ENCODE assay signal across 9 mouse cellular contexts in genomic region chr3:85015667-85016066, GRCm38 (mm10).
A peak's percentile ranks its signal among the peaks of the same experiment; 100 is the strongest.
DNase-seq lines count a peak whose midpoint lies in the region; ATAC-seq and TF ChIP-seq lines count a peak whose summit lies in the region.
"Had no signal": no experiment of that assay in that cellular context is flagged by ENCODE, and none has a peak within 500 bp of the region (broad histone marks: within the 10 kb centered on the region; RNA-seq: fewer than 3 reads in every experiment).

No protein-coding gene starts in this region.

- WGBS in hindbrain, embryonic 15.5 days: 43% methylated on average over 9 of the region's 9 CpGs
- 60% methylated on average over 9 of the region's 9 CpGs for WGBS in hindbrain, embryonic 12.5 days

- peaks cover 9% of the 10 kb centered on the region for H3K4me1 ChIP-seq in hindbrain, embryonic 15.5 days (replicated peaks)
- H3K4me1 ChIP-seq in hindbrain, embryonic 12.5 days: 0 out of 2 replicates have a peak, but pooled peaks cover 3% of the 10 kb centered on the region
- peaks cover 4% of the 10 kb centered on the region; the same call in 1 of the 2 replicates for H3K4me1 ChIP-seq in cortical plate, adult 2 months (ENCODE audit: control insufficient read depth, insufficient read depth, low read length)

- DNase-seq in layer of hippocampus, adult 9-10 months (ENCODE audit: low spot score): peak; percentile 55
- DNase-seq in right cerebral cortex, adult 18-20 months: peak; percentile 84
- no peak for DNase-seq in urinary bladder, postnatal 36 days (ENCODE audit: low spot score in 2 of 2)
- DNase-seq in adrenal gland, adult 18-20 months (ENCODE audit: low spot score in 2 of 2): no peak

- H3K27ac ChIP-seq in hindbrain, embryonic 15.5 days (replicated peaks): peak overlapping the region; percentile 69
- H3K27ac ChIP-seq in hindbrain, embryonic 12.5 days: no peak overlapping the region
- peak overlapping the region; percentile 62 for H3K27ac ChIP-seq in cortical plate, adult 2 months (ENCODE audit: insufficient read depth, low read length)
- H3K27ac ChIP-seq: kidney, embryonic 15.5 days had no signal

- H3K36me3 ChIP-seq in hindbrain, embryonic 15.5 days: no peaks in the 10 kb centered on the region
- H3K36me3 ChIP-seq in hindbrain, embryonic 12.5 days: no peaks in the 10 kb centered on the region
- H3K36me3 ChIP-seq: kidney, embryonic 15.5 days had no signal

- peak; percentile 72 for TF ChIP-seq POLR2A in cortical plate, adult 2 months (IDR thresholded peaks at IDR 0.05; ENCODE audit: extremely low read depth, insufficient read depth, low read length)

- no peak for TF ChIP-seq CTCF in cortical plate, adult 2 months (IDR thresholded peaks at IDR 0.05; ENCODE audit: extremely low read depth, insufficient read depth, low read length)

- no peak overlapping the region for H3K4me3 ChIP-seq in hindbrain, embryonic 15.5 days
- H3K4me3 ChIP-seq in hindbrain, embryonic 12.5 days: no peak overlapping the region
- no peak overlapping the region for H3K4me3 ChIP-seq in cortical plate, adult 2 months (ENCODE audit: insufficient read depth, low read length)
- H3K4me3 ChIP-seq: kidney, embryonic 15.5 days had no signal

- peak; percentile 63; the same call in 1 of the 2 replicates for ATAC-seq in hindbrain, embryonic 15.5 days (ENCODE audit: low FRiP score, low read depth)
- no peak for ATAC-seq in hindbrain, embryonic 12.5 days (ENCODE audit: low FRiP score)
- ATAC-seq in activated CD4-positive, CD25-positive, alpha-beta regulatory T cell, adult 4 months: no peak

- no peaks in the 10 kb centered on the region for H3K27me3 ChIP-seq in hindbrain, embryonic 15.5 days
- no peaks in the 10 kb centered on the region for H3K27me3 ChIP-seq in hindbrain, embryonic 12.5 days
- H3K27me3 ChIP-seq: kidney, embryonic 15.5 days had no signal

- no peak overlapping the region for H3K4me2 ChIP-seq in hindbrain, embryonic 15.5 days
- H3K4me2 ChIP-seq in hindbrain, embryonic 12.5 days (replicated peaks): no peak overlapping the region
- H3K4me2 ChIP-seq: kidney, embryonic 15.5 days had no signal

- no peaks in the 10 kb centered on the region for H3K9me3 ChIP-seq in hindbrain, embryonic 15.5 days
- no peaks in the 10 kb centered on the region for H3K9me3 ChIP-seq in hindbrain, embryonic 12.5 days (replicated peaks)
- H3K9me3 ChIP-seq: kidney, embryonic 15.5 days had no signal

- no peak overlapping the region for H3K9ac ChIP-seq in hindbrain, embryonic 15.5 days
- no peak overlapping the region for H3K9ac ChIP-seq in hindbrain, embryonic 12.5 days
- H3K9ac ChIP-seq: kidney, embryonic 15.5 days had no signal

Comparison
In these comparisons a context has a peak if more than half of its experiments do, and no peak if none do; other contexts are left out.
1. DNase-seq: peak in layer of hippocampus, adult 9-10 months (single experiment) and right cerebral cortex, adult 18-20 months (single experiment); none in urinary bladder, postnatal 36 days (0 of 2) and adrenal gland, adult 18-20 months (0 of 2).